Mouse (Mus musculus): Measurements from ENCODE around the gene Cartpt.

GRCm38 (mm10) chr13:99853131-99853530 lies 47.8 kb downstream of the Cartpt start:
- TF ChIP-seq CTCF (IDR thresholded peaks at IDR 0.05; ENCODE audit: insufficient read depth, low read depth, low read length) (no peak), POLR2A (IDR thresholded peaks at IDR 0.05; ENCODE audit: insufficient read depth, low read depth, low read length) (no peak)
